Mouse (Mus musculus): ENCODE measurements at regions not wholly inside any gene's neighbourhood (a gene's known extent, or its start where the extent isn't known, plus 50 kb on each side); places are given as distances from the start of the nearest gene placed in this dataset.

DNA sequence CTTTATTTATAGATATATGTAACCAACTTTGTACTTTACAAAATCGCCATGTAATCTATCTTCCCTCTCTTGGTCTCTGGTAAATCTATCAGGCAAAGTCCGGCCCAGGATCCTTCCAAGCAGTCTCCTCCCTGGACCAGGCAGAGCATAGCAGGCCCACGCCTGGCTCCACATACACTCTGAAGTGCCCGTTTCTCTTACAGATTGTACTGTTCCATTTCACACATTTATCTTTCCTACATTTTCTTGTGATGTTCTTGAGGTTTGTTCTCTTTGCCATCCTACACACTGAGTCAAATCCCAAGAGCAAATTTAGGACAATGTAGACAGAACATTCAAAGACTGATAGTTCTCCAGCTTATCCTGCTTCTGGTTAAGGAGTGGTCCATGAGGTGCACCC lies 264.3 kb downstream of the Spry2 start:
- no peak for DNase-seq (ENCODE audit: low spot score in 2 of 2)

DNA sequence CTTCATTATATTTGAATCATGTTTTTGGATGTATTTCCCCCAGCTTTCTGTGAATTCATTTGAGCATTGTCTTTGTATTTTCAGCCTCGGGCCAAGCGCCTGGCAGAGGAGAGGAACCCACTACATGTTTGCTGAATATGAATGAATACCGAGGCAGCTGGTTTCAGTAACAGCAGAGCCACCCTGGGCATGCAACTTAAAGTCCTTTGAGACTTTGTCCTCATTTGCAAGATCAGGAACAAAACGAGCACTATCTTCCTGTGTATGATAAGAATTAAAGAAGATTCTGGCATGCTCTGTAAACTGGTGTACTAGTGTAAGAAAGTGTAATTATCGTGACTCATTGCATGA lies 265.0 kb downstream of the Spry2 start:
- DNase-seq (ENCODE audit: low spot score in 2 of 2), result no peak

DNA sequence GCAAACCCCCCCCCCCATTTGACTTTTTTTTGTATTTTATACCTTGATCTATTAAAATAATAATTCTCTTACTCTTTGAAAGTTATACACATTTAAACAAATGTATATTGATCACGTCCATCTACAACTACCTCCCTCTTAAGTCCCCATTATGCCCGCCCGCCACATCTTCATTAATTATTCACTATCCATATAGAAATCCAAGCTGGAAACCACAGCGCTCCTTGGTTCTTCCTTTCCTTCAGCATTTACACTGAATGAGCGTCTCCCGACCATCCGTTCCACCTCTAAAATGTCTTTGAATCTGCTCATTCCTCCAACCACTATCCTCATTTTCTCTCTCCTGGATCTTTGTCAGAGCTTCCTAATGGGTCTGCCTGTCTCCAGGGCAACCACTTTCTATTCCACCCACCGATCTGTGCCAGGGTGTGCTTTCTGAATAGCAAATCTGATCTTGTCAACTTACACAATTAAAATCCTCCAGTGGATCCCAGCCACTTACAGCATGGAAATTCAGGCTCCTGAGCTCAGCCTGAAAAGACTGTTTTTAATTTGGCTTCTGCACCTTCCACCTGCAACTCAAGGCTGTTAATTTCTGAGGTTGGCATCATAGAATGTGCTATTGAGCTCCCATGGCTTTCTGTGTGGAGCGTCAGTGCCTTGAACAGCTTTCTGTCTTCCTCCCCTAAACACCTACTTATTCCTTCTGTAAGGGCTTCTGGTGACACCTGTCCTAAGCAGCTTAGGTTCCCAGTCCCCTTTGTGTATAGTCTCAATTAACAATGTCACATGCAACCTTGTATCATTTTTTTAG lies 265.5 kb downstream of the Spry2 start:
- no peak for DNase-seq (ENCODE audit: low spot score in 2 of 2)

DNA sequence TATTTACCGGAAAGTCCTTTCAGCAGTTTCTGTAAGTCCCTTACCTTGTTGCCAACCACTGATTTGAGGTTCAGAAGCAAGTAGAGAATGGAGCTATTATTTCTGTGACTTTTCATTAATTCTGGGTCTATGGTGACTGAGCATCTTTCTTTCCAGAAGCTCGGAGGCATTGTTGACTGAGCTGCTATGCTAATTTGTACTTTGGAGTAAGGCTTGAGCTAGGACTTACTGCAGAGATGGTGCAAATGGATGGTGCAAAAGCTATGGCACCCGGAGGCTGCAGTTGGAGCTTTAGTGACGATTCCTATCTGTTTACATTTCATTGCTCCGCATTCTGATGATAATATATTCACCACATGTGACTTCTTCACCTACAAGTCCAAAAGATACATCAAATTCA lies 266.2 kb downstream of the Spry2 start:
- DNase-seq (ENCODE audit: low spot score in 2 of 2), result no peak

DNA sequence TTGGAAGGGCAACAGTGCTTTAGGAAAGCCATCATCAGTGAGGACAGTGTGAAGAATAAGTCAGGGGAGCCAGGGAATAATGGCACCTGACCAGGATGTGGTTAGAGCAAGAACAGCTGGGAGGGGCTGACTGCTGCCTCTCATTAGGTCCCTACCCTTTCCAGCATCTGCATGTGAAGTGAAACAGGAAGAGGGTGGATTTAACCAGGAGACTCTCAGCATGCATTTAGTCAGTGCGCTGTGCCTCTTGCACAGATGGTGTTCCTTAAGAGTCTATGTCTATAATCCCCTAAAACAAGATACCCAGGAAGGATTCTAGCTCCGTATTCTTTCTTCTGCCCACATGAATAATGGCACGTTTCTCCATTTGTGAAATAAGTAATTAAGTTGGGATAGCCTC lies 267.9 kb downstream of the Spry2 start:
- DNase-seq (ENCODE audit: low spot score in 2 of 2), result no peak

DNA sequence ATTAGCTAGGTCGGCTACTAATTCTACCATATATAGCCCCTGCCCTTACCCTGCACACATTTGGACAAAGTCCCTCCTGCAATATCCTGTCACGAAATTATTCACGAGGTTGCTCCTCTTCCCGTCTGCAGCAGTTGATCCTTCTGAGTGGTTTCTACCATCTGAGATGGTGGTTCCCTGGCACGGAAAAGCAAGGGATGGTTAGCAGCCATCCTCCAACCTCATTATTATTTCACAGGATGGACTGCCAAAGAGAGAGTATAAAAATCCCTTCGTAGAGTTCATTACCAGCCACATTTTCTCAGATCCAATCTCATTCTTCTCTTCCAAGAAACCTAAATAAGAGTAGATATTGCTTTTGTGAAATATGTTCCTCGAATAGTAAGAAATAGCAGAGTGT lies 272.2 kb downstream of the Spry2 start:
- no peak for DNase-seq (ENCODE audit: low spot score in 2 of 2)

DNA sequence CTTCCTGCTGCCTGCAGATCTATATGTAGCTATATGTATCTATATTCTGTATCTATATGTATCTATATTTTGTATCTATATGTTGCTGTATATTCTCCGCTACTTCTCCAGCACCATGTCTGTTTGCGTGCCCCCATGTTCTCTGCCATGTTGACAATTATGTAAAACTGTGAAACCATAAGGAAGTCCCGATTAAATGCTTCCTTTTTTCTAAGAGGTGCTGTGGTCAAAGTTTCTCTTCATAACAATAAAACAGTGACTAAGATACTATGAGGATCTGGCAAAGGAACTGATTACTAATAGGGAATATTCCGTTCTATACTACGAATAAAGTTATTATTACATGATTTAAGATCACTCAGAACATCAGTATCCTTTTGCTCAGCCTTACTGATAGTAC lies 274.5 kb downstream of the Spry2 start:
- no peak for DNase-seq (ENCODE audit: low spot score in 2 of 2)

DNA sequence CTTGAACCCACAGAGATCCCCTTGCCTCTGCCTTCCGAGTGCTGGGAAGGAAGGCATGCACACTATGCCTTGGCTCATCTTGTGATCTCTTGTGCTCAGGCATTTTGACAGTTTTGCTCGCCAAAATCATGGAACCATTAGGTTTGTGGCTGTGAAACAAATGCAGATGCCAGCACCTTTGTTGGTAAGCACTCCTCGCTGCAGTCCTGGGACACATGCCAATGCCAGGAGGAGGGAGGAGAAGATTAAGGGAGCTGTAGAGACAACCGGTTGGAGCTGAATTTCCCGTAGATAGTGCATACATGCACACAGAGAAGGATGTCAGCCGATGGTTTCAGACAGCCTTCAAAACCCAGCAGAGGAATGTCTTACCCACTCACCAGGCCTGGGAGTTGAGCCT lies 275.5 kb downstream of the Spry2 start:
- no peak for DNase-seq (ENCODE audit: low spot score in 2 of 2)

DNA sequence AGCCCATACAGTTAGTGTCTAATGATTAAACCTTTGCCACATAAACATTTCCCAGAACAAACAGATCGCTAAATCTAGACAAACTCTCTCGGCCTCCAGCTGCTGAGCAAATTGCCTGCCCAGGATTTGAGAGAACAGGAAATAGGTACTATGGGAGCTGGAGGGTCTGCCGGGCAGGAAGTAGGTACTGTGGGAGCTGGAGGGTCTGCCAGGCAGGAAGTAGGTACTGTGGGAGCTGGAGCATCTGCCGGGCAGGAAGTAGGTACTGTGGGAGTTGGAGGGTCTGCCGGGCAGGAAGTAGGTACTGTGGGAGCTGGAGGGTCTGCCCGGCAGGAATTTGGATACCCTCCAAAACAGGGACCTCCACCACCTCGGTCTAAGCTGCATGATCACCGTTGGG lies 277.2 kb downstream of the Spry2 start:
- DNase-seq (ENCODE audit: low spot score in 2 of 2), result no peak

DNA sequence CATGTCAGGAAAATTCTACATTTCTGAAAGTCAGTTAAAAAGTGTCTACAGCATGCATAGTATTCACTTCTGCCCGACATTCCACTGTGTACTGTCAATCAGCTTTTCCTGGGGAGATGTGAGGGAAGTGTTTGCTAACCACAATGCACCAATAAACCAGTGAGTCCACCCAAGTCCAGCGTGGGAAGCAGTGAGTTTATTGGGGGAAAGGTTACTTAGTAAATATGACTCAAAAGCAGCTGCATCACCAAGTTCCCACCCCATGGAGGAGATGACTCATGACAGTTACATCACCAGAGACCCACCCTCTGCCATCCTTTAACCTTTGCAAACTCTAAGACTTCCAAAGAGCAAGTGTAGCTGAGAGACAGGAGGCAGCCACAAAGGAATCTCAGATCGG lies 280.9 kb downstream of the Spry2 start:
- no peak for DNase-seq (ENCODE audit: low spot score in 2 of 2)

DNA sequence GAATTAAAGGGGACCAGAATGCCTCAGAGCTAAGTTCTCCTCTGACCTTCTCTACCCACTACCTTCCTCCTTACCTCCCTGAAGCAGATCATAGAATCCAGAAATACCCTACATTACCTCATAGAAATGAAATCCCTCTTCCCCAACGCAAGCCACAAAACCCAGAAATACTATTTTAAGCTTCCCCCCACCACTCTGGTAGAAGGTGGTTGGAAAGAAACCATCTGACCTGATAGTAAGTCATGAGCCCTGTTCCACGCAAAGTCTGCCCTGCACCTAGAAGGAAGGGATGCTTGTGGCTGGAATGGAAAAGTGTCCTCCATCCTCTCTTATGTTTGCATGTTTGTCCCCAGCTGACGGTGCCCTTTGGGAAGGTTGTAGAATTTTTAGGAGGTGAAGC lies 283.8 kb downstream of the Spry2 start:
- DNase-seq (ENCODE audit: low spot score in 2 of 2), result no peak

DNA sequence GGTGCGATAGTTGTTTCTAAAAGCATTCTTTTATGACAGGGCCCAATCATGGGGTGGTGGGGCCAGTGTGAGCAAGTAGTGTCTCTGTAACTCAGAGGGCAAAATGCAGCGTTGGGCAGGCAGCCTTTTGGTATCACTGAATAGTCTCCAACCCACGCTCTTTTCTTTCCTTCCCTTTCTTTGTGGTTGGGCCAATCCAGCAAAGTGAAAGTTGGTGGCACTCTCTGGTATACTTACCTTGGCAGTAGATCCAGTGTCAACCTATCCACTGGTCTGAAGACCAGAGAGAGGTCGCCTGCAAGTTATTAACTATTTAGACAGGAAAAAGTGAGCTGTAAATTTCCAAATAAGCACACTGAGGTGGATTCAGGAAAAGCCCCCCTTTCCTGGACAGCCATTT lies 287.8 kb downstream of the Spry2 start:
- no peak for DNase-seq (ENCODE audit: low spot score in 2 of 2)

DNA sequence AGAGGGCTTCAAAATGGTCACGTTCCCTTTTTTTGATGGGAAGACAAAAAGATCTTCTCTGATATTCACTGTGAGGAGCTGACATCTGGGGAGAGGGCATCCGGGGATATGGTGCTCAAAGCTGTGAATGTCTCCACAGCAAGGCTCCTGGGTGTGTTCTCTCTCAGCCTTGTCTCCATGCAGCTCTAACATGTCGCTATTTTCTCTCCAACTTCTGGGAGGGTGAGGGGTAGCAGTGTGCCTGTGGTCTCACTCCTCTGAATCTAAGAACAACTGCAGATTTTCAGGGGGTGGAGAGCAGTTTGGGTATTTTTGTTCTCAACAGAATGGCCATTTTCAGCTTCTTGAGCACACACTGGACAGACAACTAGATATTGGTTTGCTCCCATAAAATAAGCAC lies 290.1 kb downstream of the Spry2 start:
- no peak for DNase-seq (ENCODE audit: low spot score in 2 of 2)

DNA sequence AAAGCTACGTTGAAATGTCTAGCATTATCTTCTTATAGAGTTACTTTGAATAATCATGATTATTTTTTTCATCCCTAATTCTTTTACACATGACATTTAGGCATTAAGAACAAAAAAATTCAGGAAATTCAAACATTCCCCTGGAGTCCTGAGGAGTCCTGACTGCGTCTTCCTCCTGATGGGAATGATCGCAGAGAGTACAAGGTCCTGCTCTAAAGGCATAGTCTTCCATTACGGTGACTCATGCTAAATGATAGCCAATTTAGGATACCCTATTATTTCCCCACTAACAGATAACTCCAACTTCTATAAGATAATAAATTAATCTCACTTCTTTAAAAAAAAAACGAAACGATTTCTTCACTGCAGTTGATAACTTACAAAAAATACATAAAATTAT lies 292.2 kb downstream of the Spry2 start:
- DNase-seq (ENCODE audit: low spot score in 2 of 2), result no peak

DNA sequence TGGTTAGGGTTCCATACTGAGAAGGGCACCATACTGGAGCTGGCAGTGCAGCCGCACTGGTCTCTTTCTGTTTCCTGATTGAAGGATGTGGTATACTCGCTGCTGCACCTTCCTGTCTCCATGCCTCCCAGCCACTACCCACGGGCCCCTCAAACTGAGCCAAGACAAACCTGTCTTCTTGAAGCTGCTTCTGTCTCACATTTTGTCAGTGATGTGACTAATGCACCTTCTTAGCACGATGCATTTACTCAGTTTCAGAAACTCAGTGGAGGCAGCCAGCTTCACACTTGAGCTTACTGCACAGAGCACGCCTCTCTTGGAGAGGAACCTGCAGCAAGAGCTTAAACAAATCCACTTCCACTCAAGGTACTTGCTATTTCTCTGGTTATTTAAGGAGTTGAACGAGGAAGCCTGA lies 293.6 kb downstream of the Spry2 start:
- no peak for DNase-seq (ENCODE audit: low spot score in 2 of 2)

DNA sequence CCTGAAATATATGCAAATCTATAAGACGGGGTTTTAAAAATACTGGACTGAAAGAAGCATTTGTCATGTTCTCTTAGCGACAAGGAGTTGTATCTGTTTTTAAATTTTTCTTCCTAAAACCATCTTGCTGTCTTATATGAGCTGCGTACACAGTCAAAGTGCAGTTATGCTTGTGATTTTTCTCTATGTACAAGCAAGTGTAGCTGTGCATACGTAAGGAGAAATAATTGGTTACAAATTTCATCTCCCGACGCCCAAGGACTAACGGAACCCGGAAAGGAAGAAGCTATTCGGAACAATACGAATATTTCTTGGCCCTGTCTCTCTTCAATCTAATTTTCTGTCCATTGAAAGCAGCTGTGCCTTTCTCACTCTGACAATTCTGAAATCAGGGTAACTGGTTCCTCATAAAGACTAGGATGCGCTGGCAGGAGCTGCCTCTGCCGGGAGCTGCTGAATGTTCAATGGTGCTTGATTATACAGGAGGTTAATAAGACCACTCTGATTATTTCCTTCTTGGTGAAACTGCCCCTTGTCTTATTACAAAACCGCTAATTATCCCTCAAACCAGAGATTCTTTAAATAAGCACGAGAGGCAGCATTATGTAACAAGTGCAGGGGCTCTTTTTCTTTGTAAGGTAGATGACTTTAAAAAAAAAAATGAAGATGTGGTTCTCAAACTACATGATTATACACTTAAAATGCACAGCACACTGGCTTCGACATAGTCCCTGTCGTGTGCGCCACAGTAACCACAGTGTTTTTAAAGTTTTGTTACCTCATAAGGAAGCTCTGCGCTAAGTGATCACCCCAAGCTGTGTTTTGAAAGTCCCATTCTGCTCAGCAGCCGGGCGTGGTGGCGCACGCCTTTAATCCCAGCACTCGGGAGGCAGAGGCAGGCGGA lies 296.8 kb downstream of the Spry2 start:
- no peak for DNase-seq (ENCODE audit: low spot score in 2 of 2)

DNA sequence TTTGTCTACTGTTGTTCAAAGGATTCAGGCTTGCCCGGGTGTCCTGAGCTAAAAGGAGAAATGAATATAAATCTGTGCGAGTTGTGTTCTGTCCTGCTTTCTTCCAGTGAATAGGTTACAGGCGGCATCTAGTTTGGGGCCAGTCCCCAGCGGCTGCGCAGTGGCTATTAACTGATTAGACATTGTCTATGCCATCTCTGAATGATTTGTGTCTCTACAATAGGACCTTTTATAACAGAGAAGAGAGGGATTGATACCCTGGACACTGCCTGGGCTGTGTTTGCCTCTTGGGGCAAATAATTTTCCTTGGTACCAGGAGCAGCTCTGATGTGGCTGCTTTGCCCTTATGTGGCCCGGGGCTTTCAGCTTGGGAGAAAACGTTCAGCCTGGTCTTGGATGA lies 306.9 kb downstream of the Spry2 start:
- DNase-seq (ENCODE audit: low spot score in 2 of 2), result no peak

DNA sequence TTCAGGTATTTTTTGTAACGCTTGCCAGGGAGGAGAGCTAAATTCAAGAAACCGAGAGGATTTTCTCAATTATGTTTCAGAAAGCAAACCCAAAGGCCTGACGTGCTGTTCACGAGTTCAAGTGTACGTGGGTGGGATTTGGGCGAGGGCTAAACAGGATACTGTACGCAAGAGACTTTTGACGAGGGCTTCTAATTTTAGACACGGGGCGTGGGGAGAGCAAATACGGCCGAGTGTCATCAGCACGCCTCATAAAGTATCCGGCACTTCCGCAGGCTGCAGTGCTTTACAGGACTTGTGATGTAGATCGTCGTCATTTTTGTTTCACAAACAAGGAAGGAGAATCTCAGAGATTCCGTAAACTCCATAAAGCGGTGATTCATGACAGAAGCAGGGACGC lies 307.4 kb downstream of the Spry2 start:
- no peak for DNase-seq (ENCODE audit: low spot score in 2 of 2)

DNA sequence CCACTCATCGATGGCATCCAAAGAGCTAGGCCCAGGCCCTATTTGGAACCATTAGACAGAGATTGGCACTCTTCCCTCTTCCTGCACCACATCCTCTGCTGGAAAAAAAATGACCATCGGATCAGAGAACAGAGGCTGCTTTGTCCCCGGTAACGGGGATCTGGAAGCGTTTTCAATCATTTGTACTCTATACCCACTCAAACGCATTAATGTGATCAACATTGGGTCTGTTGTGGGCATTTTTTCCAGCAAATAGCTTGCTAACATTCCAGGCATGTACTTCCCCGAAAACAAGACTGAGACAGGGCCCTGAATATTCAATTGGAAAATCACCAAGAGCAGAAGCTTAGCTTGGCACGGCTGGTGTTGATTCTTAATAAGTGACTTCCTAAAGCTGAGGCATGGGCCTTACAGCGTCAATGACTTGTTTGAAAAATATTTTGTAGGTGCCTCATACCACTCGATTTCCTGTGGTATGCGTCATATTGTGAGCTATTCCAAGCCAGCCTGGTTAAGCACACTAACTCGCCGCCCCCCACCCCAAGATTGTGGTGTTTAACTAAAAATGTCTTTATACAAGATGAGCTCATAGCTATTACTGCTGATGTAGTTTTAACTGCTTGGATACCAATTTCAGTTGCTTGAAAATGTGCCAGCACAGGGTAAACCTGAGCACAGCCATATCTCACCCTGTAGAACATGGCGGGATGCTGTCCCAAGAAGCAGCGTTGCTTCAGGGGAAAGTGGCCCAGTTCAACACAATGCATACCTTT lies 308.0 kb downstream of the Spry2 start:
- DNase-seq (ENCODE audit: low spot score in 2 of 2), result no peak

DNA sequence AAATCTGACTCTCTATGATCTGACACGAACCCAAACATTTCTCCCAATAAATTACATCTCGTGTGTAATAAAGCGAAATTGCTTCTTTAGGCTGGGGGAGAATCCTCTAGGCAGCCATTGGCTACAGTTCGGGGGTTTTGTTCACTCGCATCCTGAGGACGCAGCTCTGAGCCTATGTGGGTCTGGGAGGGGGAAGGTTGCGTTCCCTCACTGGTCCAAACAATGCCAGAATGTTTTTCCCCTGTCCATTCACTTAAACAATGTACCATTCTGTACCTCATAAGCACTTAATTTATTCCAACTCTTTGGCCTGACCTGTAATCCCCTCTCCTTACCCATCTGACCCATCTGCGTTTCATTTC lies 308.6 kb downstream of the Spry2 start:
- no peak for DNase-seq (ENCODE audit: low spot score in 2 of 2)

DNA sequence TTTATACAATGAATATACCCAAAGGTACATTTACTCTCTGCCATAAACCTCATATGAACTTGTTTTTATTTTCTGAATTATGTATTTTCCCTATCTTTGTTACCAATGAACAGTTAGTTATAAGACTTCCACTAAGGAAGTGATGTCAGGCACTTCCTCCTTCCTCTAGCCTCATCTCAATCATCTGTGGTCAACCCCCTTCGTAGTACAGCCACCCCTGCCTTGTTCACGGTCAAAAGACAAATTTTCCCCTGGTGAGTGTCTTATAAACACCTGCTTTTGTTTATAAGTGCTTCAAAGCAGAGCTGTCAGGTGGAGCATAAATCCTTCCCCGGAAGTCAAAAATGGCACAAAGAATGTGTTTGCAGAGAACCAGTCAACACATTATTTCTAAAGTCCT lies 312.0 kb downstream of the Spry2 start:
- DNase-seq (ENCODE audit: low spot score in 2 of 2), result no peak

DNA sequence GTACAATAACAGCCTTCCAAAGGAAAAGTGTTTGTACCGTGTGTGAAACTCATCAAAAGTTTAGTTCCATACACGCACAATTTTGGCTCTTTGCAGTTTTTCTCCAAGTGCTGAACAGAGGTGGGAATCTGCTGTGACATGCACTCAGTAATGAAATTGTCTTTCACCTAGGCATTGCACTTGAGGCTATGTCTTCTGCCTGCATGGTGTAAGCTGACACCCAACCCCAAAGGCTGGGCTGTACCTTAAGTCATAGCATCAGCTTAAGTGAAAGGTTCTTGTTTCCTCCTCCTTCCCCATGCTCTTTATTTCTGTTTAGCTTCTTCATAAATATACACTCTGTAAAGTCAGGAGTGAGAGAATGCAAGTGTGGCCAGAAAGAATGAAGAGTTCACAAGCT lies 313.1 kb downstream of the Spry2 start:
- no peak for DNase-seq (ENCODE audit: low spot score in 2 of 2)

DNA sequence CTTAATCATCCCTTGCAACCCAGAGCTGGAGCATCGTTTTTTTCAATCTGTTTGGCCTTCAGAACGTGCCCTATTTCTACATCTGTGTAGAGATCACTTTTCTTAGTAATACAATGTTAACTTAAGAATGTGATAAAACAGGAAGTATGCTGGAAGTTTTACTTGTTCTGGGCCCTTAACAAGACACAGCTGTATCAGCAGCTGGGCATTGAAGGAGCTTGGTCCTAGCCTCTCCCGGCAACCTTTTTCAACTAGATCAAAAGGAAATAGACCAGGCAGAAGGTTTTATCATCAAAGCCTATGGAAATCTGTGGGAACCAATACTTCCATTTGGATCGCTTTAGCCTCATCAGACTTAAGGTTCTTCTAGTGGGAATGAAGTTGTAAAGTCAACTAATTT lies 317.9 kb downstream of the Ndfip2 start:
- DNase-seq (ENCODE audit: low spot score in 2 of 2), result no peak

All from urinary bladder, adult 18-20 months (tissue).